Mouse (Mus musculus) cerebellum, postnatal 14 days (tissue): Measurements from ENCODE around the gene Olfr356.

Source experiments
- DNase-seq, 2 experiments: peaks; one replicate each; pipeline ENCODE4 v3.0.0; 2021; ENCODE audit warnings: mixed read lengths in 2 of 2

Gene Olfr356

GRCm38 (mm10) chr2:36936821-36937220, at the start of gene Olfr356:
Gene Olfr356, plus strand, starts transcription at chr2:36937121.
- DNase-seq, result no peak

DNA sequence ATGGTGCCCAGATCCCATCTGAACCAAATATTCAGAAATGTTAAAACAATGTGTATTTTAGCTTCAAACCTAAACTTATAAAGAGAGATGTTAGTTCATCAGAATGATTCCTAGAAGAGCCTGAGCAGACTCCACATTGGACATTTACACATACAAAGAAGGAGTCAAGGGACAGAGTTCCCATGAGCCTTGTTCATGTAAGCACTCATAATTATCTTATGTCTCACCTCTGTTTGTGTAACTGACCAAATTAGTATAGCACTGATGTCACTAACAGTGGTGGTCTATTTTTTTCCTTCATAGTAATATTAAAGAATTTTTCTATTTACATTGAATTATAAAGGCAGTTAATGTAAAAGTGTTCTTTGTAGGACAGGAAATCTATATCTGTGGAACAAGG, 44.1 kb upstream of the Olfr356 start, which contains the start of gene Olfr353:
Gene Olfr353 (minus strand): TSS at position 101 of the 400 bp plus-strand sequence.
- DNase-seq, result no peak

- no peak for DNase-seq
Observed at GRCm38 (mm10) chr2:36897114-36897513, 39.8 kb upstream of the Olfr356 start.

- no peak for DNase-seq
Observed at GRCm38 (mm10) chr2:36905380-36905779, 31.5 kb upstream of the Olfr356 start, which contains the start of gene Olfr354. Gene Olfr354, plus strand, starts transcription at chr2:36905680.

DNA sequence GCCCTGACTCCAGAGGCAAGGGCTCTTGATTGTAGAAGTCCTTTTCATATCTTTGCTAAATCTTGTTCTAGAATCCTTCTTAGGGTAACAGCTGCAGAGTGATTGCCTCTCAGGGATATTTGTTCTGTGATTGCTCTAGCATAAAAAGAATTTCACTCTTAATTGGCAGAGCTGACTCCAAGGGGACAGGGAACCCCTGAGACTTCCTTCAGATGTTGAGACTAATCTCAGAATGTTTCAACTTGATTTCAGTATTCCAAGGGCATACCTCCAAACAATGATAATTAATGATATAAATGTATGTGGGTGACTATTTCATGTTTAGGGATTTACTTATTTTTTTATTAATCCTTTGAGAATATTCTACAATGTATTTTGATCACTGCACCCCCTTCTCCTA, 8.1 kb upstream of the Olfr356 start, which contains the start of gene Olfr355:
Gene Olfr355 (minus strand): TSS at position 101 of the 400 bp plus-strand sequence.
- no peak for DNase-seq
